Mouse (Mus musculus): ENCODE results near the gene Tmprss9. TPM values are rescaled to one million over a fixed set of nuclear protein-coding genes. Genes with fewer than 3 reads are reported as not detected.

Gene Tmprss9
- total and polyA plus RNA-seq, 3 experiments = 0.04 TPM; not detected in 2

DNA sequence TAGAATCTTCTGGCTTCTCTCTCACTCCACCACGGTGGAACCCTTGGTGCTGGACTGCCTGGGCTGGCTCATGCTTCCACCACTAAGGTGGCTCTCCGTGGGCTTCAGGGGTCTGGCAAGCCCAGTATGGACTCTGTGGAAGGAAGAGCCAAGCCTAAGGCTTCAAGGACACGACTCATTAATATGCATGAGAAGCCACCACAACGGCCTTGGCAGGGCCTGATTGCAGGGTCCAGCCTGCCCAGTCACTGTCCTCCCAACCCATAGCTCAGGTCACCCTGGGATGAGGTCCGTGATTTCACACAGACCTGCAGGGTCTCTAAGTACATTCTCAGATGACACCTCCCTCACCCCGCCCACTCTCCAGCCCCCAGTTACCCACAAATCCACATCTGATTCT, 31.8 kb upstream of the Tmprss9 start:
- H3K27me3 ChIP-seq (replicated peaks) = peaks cover 42% of the 10 kb centered on the region

DNA sequence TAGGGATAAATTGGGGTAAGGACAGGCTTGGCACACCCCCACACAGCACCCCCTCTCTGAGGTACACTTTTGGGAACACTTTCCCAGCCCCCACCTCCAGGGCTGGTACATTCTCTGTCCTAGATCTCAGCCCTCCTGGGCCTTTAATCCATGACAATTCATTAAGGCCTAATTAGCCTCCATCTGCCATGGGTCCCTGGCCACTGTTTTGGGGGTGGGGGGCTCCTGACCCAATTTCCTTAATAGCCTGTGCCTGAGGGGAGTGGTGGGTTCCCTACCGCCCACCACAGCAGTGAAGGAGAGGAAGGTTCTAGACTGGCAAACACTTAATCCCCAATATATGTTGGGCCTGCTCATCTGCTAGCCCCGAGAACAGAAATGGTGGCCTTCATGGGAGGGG, 30.0 kb upstream of the Tmprss9 start:
- DNase-seq (ENCODE audit: extremely low read depth) = no peak
- Histone ChIP-seq H3K27ac (ENCODE audit: insufficient read depth, low read depth) (no peak overlapping the region), H3K4me3 (replicated peaks in 1 of 3; ENCODE audit: low read depth in 2 of 3, low read length in 2 of 3, poor library complexity in 1 of 3) (no peak overlapping the region), H3K4me2 (ENCODE audit: insufficient read depth, low read depth, poor library complexity, severe bottlenecking) (no peak overlapping the region), H3K9me3 (replicated peaks; ENCODE audit: low read length) (no peaks in the 10 kb centered on the region), H3K4me1 (ENCODE audit: control insufficient read depth in 1 of 2, insufficient read depth in 2 of 2) (peaks cover 0 to 12% of the 10 kb centered on the region in 2 experiments; a peak in 2 of 4 replicates), H3K27me3 (replicated peaks) (peaks cover 50% of the 10 kb centered on the region), H3K36me3 (replicated peaks in 1 of 2; ENCODE audit: control insufficient read depth in 1 of 2, insufficient read depth in 1 of 2, low read length in 1 of 2) (no peaks in the 10 kb centered on the region), H3K9ac (ENCODE audit: insufficient read depth, low read depth) (no peak overlapping the region), H3K79me2 (replicated peaks; ENCODE audit: control insufficient read depth, extremely low read depth, insufficient read depth, poor library complexity, severe bottlenecking) (no peaks in the 10 kb centered on the region)
- in situ Hi-C loops (cut with MboI; ENCODE audit: low pct_ligation_motif_present, low pct_unique_long_range_greater_than_20kb, low sequenced_read_pairs) = no loop called here
- dilution Hi-C loops (cut with MboI; ENCODE audit: extremely low pct_ligation_motif_present, extremely low pct_unique_long_range_greater_than_20kb, low sequenced_read_pairs) = no loop called here
- no peak for TF ChIP-seq TCF12 (IDR thresholded peaks at IDR 0.05; ENCODE audit: low read depth, low read length)
- TF ChIP-seq SIN3A (IDR thresholded peaks at IDR 0.05; ENCODE audit: low read length) = no peak
- TF ChIP-seq ELF1 (IDR thresholded peaks at IDR 0.05; ENCODE audit: low read depth, low read length) = no peak
- TF ChIP-seq TBP (conservative IDR thresholded peaks at IDR 0.05; ENCODE audit: low read depth, low read length) = no peak
- TF ChIP-seq MAX (IDR thresholded peaks at IDR 0.05; ENCODE audit: low read length) = no peak
- no peak for TF ChIP-seq ZKSCAN1 (IDR thresholded peaks at IDR 0.05; ENCODE audit: borderline replicate concordance, low read depth, low read length)
- TF ChIP-seq BHLHE40 (IDR thresholded peaks at IDR 0.05; ENCODE audit: low read depth, low read length) = no peak
- no peak for TF ChIP-seq HCFC1 (IDR thresholded peaks at IDR 0.05; ENCODE audit: low read depth, low read length)
- no peak for TF ChIP-seq MXI1 (IDR thresholded peaks at IDR 0.05; ENCODE audit: low read depth, low read length)

More for the DNA sequence above, 31.8 kb upstream of the Tmprss9 start:
- Histone ChIP-seq H3K9me3 (replicated peaks; ENCODE audit: low read length) (no peaks in the 10 kb centered on the region), H3K4me1 (ENCODE audit: control insufficient read depth in 1 of 2, insufficient read depth in 2 of 2) (peaks cover 0 to 12% of the 10 kb centered on the region in 2 experiments; a peak in 2 of 4 replicates), H3K79me2 (replicated peaks; ENCODE audit: control insufficient read depth, extremely low read depth, insufficient read depth, poor library complexity, severe bottlenecking) (no peaks in the 10 kb centered on the region), H3K4me2 (ENCODE audit: insufficient read depth, low read depth, poor library complexity, severe bottlenecking) (no peak overlapping the region), H3K4me3 (replicated peaks in 1 of 3; ENCODE audit: low read depth in 2 of 3, low read length in 2 of 3, poor library complexity in 1 of 3) (no peak overlapping the region), H3K36me3 (replicated peaks in 1 of 2; ENCODE audit: control insufficient read depth in 1 of 2, insufficient read depth in 1 of 2, low read length in 1 of 2) (peaks cover 0 to 2% of the 10 kb centered on the region in 2 experiments), H3K27ac (ENCODE audit: insufficient read depth, low read depth) (no peak overlapping the region), H3K9ac (ENCODE audit: insufficient read depth, low read depth) (no peak overlapping the region)
- dilution Hi-C loops (cut with MboI; ENCODE audit: extremely low pct_ligation_motif_present, extremely low pct_unique_long_range_greater_than_20kb, low sequenced_read_pairs) (no loop called here), in situ Hi-C loops (cut with MboI; ENCODE audit: low pct_ligation_motif_present, low pct_unique_long_range_greater_than_20kb, low sequenced_read_pairs) (no loop called here)
- no peak for DNase-seq (ENCODE audit: extremely low read depth)
- TF ChIP-seq CHD1 (IDR thresholded peaks at IDR 0.05; ENCODE audit: low read depth, low read length) (no peak), SMC3 (IDR thresholded peaks at IDR 0.05; ENCODE audit: low read depth, low read length) (no peak), UBTF (IDR thresholded peaks at IDR 0.05; ENCODE audit: low read depth, low read length) (no peak), ETS1 (conservative IDR thresholded peaks at IDR 0.05; ENCODE audit: low read depth, low read length) (no peak), MXI1 (IDR thresholded peaks at IDR 0.05; ENCODE audit: low read depth, low read length) (no peak), ZKSCAN1 (IDR thresholded peaks at IDR 0.05; ENCODE audit: borderline replicate concordance, low read depth, low read length) (no peak), PAX5 (IDR thresholded peaks at IDR 0.05; ENCODE audit: low read length) (no peak), BHLHE40 (IDR thresholded peaks at IDR 0.05; ENCODE audit: low read depth, low read length) (no peak), POLR2AphosphoS2 (IDR thresholded peaks at IDR 0.05; ENCODE audit: low read depth, low read length) (no peak), ZMIZ1 (IDR thresholded peaks at IDR 0.05; ENCODE audit: low read depth, low read length) (no peak), MAFK (IDR thresholded peaks at IDR 0.05; ENCODE audit: insufficient replicate concordance, low read length) (no peak), SIN3A (IDR thresholded peaks at IDR 0.05; ENCODE audit: low read length) (no peak), CHD2 (IDR thresholded peaks at IDR 0.05; ENCODE audit: low read length) (no peak), ZC3H11A (IDR thresholded peaks at IDR 0.05; ENCODE audit: low read depth, low read length) (no peak), E2F4 (IDR thresholded peaks at IDR 0.05; ENCODE audit: insufficient replicate concordance, low read depth, low read length) (no peak), NRF1 (IDR thresholded peaks at IDR 0.05; ENCODE audit: low read depth, low read length) (no peak)

Measured in CH12.LX (cell line).